Mouse (Mus musculus) frontal cortex, adult 2 months (tissue): ENCODE measurements around the gene Sgsm2. TPM values are rescaled to one million over a fixed set of nuclear protein-coding genes. Genes with fewer than 3 reads are reported as not detected.
A peak's percentile ranks its signal among the peaks of the same experiment; 100 is the strongest.

Experiments
- DNase-seq, 2 experiments: peaks; one replicate each; pipeline ENCODE4 v3.0.0; 2022; ENCODE audit warnings: low spot score in 1 of 2; ENCODE audit errors: extremely low spot score in 1 of 2
- polyA plus RNA-seq: library from polyadenylated mRNA; depleted of rRNA; stranded (reverse); fragments of >200 nt; gene quantifications from 2 replicates; pipeline ENCODE4 v1.2.3, GENCODE M21; 2012

Sgsm2 gene
- polyA plus RNA-seq, 1 experiment: 80.2 TPM

DNA sequence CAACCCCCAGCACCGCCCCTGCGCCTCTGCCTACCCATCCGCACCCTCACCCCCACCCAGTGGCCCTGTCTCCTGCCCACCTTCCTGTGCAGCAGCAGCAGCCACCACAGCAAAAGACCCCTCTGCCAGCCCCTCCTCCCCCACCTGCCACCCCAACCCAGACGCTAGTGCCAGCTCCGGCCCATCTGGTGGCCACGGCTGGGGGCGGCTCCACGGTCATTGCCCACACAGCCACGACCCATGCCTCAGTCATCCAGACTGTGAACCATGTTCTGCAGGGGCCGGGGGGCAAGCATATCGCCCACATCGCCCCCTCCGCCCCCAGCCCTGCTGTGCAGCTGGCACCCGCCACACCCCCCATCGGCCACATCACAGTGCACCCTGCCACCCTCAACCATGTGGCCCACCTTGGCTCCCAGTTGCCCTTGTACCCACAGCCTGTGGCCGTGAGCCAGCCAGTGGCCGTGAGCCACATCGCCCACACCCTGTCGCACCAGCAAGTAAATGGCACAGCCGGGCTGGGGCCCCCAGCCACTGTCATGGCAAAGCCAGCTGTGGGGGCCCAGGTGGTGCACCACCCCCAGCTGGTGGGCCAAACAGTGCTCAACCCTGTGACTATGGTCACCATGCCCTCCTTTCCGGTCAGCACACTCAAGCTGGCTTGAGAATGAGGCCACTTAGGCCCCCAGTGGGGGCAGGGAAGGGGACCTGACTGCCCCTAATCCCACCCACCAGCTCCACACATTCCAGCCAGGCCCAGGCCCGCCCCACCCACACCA, 54.0 kb downstream of the Sgsm2 start:
- no peak for DNase-seq

DNA sequence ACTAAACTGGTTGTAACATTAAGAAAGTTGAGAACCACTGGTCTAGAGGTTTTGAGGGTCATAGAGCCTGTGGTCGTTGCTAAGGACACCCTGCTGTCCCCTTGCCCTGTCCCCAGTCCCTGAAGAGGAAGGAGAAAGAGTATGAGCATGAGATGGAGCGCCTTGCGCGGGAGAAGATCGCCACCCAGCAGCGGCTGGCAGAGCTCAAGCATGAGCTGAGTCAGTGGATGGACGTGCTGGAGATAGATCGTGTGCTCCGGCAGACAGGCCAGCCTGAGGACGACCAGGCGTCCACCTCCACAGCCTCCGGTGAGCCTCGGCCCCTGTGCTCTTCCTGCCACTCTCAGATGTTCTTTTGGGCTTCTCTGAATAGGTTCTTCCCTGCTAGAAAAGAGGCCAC, 54.8 kb downstream of the Sgsm2 start:
- DNase-seq: no peak

DNA sequence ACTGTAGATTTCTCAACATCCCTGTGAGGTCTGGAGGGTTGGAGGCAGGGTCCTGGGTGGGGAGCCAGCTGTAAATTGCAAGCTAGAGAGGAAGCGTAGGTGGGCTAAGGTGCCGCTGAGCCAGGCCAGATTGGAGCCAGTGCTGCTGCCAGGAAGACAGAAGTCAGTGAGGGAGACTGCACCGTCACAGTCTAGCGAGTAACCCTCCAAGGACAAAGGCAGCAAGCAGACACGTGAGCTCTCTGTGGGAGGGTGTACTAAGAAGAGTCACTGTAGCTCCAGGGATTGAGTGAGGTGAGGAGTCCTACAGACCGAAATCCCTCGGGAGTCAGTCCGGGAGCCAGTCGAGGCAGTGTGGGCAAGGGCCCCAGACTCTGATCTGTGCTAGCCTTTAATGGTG, 55.5 kb downstream of the Sgsm2 start:
- DNase-seq: peak in 1 of 2 experiments; percentile 59

DNA sequence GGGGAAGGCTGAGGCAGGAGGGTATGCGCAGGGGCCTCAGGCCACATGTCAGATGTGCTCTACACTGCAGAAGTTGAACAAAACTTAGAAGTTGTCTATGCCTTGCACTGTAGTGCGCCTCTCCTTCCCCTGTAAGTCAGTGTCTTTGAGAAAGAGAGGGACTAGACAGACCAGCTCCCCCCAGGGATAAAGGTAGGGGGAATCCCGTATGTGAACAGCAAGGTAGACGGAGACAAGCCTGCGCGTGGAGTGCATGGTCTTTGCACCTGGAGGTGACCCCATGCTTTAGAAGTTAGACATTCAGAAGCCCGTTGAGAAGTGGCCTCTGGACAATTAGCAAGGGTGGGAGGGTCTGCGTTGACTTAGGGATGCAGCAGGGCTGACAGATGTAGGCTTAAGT, 56.1 kb downstream of the Sgsm2 start:
- DNase-seq: no peak

DNA sequence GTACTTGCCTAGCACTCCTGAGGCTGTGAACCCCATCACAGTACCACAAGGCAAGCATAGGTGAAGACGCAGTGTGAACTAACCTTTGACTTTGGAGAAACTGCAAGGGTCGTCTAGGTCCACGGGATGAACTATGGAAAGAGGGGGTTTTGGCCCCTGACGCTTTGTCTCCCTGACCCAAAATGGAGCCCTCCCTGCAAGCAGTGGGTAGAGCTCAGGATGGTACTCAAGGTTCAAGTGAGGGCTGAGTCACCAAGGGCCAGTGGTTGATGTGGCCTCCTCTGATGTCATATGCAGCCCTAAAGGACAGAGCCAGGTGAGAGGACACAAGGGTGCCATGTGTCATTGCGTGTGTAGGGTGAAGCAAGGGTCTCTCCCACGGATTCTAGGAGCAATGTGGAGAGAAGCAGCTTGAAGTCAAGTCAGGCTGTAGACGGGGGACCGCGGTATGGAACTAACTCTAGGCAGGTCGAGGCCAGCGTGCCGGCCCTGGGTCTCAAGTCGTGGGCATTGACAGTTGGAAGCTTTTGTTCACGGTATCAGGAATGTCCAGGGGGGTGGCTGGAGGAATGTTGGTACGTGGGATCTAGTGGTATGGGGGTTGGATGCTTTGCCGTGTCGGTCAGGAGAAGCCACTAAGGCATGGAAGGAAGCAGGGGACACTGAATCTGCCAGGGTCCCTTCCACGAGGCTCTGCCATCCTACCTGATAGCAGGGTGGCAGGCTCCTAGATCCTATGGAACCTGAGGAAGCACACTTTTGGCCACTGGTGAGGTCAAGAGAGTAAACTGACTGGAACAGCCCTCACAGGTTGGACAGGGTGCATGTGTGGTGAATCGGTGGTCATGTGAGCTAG, 56.8 kb downstream of the Sgsm2 start:
- no peak for DNase-seq

DNA sequence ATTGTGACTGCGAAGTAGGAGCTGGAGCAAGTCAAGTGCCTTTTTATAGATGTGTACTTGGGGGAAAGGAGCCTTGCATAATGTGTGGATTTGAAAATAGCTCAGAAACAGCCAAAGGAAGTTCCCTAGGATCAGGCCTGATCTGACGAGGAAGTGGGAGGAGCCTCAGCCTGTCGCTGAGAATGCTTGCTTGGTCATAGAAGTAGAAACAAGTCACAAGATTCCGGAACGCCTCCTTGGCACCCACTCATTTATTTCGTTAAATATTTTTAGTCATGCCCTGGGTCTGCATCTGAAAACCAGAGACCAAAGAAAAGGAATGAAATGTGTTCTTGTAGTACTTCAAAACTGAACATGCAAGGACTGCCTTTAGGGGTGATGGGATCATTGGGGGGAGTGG, 57.9 kb downstream of the Sgsm2 start:
- peak; percentile 86 to 87 for DNase-seq

DNA sequence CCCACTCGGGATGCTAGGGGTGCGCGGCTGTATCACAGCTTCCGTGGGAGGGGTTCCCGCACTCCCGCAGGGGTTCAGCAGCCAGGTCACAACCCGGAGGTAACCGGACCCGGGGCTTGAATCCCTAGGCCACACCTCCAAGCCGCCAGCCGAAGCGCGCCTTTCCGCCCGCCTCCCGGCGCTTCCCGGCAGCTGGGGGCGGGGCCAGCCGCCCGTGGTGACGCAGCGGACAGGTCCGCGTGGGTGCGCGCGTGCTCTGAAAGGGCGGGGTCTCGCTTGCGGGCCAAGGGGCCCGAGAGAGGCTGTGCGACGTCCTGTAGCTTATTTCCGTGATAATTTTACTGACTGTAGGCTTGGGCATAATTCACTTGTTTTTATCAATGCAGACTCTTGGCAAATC, 58.4 kb downstream of the Sgsm2 start:
- peak; percentile 75 to 90 for DNase-seq

DNA sequence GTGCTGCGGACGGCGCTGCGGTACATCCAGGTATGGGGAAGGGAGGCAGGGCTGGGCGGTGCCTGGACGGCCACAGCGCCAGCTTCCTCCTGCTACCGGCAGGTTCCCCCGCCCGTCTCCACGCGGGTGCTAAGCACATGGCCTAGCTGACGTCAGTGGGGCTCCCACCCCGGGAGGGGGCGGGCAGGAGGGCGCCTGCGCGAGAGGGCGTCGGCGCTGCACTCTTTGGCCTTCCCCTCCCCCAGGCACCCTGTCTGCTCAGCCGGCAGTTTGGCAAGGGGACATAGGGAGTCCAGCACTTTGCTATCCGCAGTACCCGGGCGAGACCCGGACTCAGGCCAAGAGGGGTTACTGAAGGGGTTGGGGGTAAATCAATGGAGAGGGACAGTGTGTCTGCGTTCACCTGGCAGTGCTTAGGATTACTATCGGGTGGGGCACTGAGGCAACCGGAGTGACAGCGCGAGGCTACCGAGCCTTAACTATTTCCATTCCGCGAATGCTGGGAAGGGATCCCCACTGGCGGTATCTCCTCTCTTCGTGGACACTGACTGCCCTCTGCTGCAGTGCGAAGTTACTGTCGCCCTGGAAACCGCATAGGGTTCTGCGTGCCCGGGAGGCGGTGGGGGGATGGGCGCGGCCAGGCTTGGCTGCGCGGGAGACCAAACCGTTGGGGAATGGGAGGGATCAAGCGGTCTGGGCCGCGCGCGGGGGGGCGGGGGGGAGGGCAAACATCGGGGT, 59.0 kb downstream of the Sgsm2 start:
- peak; percentile 86 to 92 for DNase-seq

DNA sequence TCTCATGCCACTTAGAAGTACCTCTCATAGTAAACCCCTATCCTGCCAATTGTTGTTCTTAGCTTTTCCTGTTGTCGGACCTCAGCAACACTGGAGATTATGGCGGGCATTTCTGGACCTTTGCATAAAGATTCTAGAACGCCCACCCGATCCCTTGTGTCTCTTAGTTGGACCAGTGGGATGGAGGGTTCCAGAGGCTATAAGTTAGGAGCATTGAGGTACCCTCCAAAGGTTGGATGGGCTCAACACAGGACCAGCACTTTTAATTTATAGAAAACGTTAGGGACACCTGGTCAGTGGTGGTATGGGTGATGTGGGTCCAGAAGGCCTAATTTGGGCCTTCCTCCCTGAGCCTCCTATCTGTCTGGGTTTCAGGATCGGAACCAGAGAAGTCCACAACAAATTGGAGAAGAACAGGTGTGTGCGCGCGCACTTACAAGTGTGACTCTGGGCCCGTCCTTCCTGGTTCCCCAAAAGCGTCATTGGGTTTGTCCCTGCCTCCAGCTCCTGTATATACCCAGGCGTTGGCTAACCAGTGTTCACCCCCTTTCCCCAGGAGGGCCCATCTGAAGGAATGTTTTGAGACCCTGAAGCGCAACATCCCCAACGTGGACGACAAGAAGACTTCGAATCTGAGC, 59.7 kb downstream of the Sgsm2 start:
- no peak for DNase-seq

DNA sequence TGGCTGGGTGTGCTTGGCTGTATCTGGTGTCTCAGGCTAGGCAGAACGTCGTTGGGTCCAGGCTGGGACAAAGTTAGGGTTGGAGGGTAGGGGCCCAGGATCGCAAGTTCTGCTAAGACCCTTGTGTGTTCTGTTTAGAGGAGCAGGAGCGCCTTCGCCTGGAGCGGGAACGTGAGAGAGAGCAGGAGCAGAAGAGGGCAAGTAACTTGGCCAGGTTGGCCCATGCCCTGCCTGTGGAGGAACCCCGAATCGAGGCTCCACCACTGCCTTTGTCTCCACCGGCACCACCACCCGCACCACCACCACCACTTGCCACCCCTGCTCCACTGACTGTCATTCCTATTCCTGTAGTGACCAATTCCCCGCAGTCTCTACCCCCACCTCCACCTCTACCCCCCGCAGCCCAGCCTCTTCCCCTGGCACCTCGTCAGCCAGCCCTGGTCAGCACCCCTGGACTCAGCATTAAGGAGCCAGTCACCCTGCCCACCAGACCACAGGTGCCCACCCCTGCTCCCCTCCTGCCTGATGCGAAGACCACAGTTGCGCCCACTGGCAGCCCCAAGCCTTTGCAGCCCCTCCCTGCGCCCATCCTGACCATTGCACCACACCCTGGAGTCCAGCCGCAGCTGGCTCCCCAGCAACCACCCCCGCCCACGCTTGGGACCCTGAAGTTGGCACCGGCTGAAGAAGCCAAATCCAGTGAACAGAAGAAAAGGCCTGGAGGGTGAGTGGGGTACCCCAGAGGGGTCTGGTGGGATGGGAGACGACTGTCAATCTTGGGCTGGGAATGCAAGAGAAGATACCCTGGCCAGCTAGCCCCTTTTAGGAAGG, 60.4 kb downstream of the Sgsm2 start:
- no peak for DNase-seq

DNA sequence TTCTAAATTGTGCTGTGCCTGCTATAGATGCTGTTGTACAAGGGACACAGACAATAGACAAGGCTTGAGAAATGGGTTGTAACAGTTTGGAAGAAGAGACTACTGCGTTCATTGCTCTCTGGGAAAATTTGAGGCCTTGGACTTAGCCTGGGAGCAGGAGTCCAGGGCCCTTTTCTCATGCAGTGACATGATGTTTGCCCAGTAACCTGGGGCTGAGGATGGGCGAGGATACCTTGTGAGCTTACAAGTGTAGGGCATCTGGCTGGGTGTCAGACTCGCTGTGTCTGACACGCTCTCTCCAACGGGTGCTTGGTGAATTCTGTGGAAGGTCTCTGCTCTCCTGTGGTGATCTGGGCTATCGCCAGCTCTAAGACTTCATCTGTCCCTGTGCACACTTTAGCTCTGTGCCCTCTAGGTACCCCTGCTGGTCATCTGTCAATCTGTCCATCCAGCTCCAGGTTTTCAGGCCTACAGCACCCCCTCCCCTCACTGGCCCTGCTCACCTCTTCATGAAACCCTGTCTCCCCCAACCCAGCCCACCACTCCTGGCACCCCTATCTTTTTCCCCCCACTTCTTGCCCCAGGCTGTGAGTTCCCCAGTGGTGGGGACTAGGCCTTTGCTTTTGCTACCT, 61.2 kb downstream of the Sgsm2 start:
- no peak for DNase-seq

DNA sequence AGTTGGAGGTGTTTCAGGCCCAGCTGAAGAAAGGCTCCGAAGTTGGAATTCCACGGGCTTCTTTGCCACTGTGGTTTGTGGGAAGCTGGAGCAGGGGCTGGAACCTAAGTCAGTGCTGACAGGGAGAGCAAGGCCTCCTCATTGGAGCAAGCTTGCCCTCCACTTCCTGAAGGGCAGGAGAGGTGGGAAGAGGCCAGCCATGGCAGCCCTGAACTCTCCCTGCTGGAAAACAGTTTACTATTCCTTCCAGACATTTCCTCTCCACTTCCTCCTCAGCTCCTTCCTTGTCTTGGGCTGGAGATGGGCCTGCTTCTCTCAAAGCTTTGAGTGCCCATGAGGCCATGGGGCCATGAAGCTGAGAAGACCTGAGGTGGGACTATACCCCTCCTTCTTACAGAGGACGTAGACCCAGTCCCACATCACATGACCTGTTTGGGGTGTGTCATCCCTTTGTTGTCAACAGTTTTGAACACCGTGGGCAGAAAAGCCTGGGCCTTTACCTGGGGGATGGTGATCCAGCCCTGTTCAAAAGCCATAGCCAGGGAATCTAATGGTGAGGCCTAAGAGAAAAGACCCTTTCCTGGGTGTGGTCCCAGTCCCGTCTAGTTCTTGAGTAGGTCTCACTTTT, 62.1 kb downstream of the Sgsm2 start:
- DNase-seq: no peak

DNA sequence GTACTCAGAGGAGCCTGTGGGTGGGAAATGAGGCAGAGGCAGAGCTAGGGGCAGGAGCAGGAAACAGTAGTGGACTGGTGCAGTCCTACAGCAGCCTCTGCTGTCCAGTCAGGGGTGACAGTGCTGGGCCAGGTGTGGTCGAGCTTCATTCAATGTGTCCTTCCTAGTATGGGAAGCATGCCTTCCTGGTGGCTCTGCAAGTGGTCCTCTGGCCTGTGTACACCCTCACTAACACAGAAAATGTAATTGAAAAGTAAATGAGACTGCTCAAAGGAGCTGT, 62.6 kb downstream of the Sgsm2 start:
- DNase-seq: no peak

DNA sequence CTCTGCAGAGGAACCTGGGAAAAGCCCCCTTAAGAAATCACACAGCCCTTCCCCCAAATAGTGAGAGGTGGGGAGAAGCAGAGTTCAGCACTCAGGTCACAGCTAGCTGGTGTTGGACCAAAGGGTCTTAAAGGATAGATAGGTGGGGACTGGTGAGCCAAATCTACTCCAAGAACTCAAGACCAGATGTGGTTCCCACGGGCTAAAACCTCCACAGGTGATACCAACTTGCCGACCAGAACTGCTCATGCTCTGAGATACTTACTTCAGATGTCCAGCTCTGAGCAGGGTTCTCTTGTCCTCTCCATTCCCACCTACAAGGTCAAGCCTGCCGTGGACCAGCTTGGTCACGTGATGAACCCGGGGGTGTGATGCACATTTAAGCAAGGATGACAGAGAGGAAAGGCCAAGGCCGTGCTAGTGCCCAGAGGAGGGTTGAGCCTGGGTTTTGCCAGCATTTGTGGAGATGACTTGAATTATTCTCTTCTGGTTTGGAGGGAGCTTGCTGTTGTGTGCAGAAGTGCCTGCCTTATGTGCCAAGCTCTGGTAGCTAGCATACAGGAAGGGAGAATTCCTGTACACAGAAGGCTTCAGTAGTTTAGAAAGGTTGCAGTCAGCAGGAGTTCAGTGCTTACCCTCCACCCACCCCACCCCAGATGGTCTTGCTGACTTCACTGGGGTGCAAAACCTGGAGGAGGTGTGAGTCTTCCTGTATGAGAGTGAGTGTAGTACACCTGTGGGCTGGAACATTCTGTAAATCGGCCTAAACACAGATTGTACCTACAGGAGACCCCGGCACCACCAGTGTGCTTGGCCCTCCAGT, 63.1 kb downstream of the Sgsm2 start:
- no peak for DNase-seq

DNA sequence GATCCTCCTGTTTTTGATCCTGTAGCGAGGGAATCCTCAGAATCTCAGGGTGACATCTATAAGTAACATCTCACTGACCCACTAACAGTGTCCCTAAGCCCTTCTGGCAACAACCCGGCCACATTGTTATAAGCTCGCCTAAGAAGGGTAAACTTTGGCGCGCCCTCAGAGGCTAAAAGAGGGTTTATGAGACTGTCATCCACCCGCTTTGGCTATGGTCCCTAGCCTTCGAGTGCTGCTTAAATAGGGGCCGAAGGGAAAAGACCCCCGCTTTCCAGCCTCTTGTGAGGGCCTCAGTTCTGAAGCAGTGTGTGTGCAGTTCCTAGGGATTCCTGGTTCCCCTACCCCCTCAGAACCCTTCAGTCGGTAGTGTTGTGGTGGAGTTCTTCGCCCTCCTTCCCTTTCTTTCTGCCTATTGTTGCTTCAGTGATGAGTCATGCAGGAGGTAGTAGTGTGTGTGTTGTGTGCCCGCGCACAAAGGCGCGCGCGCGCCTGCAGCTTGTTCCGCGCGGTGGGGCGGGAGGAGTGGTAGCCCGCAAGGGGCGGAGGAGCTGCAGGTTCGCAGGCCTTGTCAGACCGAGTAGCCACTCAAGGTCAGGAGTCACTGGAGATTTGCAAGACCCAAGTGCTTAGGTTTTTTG, 64.2 kb downstream of the Sgsm2 start:
- DNase-seq: peak in 1 of 2 experiments; percentile 75

DNA sequence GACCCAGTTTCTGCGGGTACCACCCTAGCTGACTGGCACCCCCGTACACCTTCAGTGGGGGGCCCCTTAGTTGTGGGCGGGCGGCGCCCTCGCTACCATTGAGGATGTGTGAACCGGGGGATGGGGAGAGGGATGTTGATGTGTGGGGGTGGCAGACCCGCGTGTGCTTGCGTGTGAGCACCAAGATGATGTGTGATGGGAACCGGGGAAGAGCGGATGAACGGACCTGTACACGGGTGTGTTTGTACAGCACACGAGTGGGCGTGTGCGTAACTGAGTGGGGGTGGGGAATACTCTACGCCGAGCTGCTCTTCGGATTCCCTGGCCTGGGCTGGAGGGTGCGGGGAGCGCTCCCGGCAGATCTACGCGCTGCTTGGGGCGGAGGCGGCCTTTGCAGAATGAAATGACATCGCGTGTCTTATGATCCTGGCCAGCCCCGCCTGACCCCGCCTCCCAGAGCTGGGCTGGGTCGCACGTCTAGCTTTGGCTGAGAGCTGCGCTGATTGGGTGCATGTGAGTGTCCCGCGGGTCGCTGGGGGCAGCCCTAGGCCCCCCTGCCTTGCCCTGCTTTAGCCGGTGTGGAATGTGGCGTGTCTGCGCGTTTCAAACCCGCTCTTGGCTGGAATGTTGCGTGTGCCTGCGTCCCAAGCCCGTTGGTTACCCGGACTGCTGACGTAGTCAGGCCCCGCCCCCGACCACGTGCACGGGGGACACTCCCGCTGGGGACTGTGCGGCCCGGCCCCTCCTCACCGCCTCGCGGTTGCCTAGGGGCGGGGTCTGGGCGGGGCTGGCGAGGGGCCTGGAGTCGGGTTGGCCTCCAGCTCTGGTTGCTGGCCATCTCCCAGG, 65.0 kb downstream of the Sgsm2 start:
- peak; percentile 94 to 97 for DNase-seq

DNA sequence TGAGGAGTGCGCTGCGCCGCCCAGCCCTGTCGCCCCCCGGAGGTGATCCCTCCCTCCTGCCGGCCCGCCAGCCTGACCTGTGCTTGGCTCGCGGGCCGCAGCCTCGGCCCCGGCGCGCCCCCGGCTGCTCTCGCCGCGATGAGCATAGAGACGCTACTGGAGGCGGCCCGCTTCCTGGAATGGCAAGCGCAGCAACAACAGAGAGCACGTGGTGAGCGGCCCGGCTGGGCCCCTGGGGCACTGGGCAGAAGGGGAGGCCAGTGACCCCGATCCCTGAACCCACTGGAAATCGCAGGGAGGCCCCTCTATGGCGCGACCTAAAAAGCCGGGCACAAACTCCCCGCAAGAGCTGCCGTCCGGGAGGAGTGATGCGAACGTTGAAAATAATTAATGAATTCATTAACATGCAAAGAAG, 65.7 kb downstream of the Sgsm2 start:
- no peak for DNase-seq
